In the genomic region with DNA sequence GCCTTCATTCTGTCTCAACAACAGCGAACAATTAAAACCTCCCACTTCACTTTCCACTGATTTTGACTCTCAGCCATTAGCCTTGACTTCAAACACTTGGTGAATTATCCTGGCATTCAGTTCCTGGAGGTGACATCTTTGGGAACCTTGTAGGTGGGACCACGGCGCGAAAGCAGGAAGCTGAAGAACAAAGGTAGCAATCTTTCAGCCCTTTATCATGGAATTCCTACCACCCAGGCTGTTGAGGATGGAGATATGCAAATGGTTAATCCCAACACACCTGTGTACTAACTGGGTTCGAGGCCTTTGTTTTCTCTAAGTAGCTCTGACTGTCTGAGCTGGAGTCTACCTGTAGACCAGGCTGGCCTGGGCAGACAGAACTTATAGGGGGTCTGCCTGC, we compare ENCODE assay signal across 26 mouse cellular contexts.
"Had no signal": no experiment of that assay in that cellular context is flagged by ENCODE, and none has a peak within 500 bp of the region (broad histone marks: within the 10 kb centered on the region; RNA-seq: fewer than 3 reads in every experiment).

No protein-coding gene starts in this region.

- H3K4me3 ChIP-seq: gastrocnemius, adult 2 months; heart, adult 2 months; heart, embryonic 13.5 days; heart, embryonic 15.5 days; hindbrain, embryonic 13.5 days; hindbrain, embryonic 15.5 days; layer of hippocampus, adult 2 months; limb, embryonic 10.5 days; limb, embryonic 12.5 days; liver, embryonic 13.5 days; liver, embryonic 15.5 days had no signal

- H3K9ac ChIP-seq: heart, embryonic 13.5 days; heart, embryonic 15.5 days; hindbrain, embryonic 13.5 days; hindbrain, embryonic 15.5 days; limb, embryonic 12.5 days; liver, embryonic 13.5 days; liver, embryonic 15.5 days; liver, postnatal 0 days had no signal

- H3K27ac ChIP-seq: gastrocnemius, adult 2 months; heart, adult 2 months; heart, embryonic 13.5 days; heart, embryonic 15.5 days; hindbrain, embryonic 13.5 days; hindbrain, embryonic 15.5 days; hindbrain, postnatal 0 days; layer of hippocampus, adult 2 months; limb, embryonic 10.5 days; limb, embryonic 12.5 days; liver, embryonic 13.5 days; liver, embryonic 15.5 days had no signal

- DNase-seq: gastrocnemius, adult 2 months; gastrocnemius, postnatal 10 days; gastrocnemius, postnatal 25 days; heart, adult 11 months; heart, adult 2 months; heart, postnatal 14 days; heart, postnatal 36 days; kidney, adult 11 months; kidney, adult 2 months; kidney, adult 9 months; kidney, postnatal 10 days; kidney, postnatal 25 days; kidney, postnatal 4 days; liver; liver, embryonic 13.5 days; liver, postnatal 0 days had no signal

- H3K36me3 ChIP-seq: heart, embryonic 13.5 days; heart, embryonic 15.5 days; hindbrain, embryonic 13.5 days; hindbrain, embryonic 15.5 days; limb, embryonic 10.5 days; limb, embryonic 12.5 days; liver, embryonic 13.5 days; liver, embryonic 15.5 days had no signal

- ATAC-seq: hindbrain, postnatal 0 days; intestine, embryonic 16.5 days; liver, postnatal 0 days had no signal

- H3K9me3 ChIP-seq: heart, embryonic 13.5 days; heart, embryonic 15.5 days; hindbrain, embryonic 13.5 days; hindbrain, embryonic 15.5 days; limb, embryonic 10.5 days; limb, embryonic 12.5 days; liver, embryonic 13.5 days; liver, embryonic 15.5 days had no signal
